Mouse (Mus musculus): ENCODE data around the gene 1700067K01Rik.

GRCm38 (mm10) chr8:83999825-84000224, 1.5 kb upstream of the 1700067K01Rik start:
- TF ChIP-seq POLR2A (IDR thresholded peaks at IDR 0.05; ENCODE audit: insufficient read depth, low read depth, low read length) (no peak), CTCF (IDR thresholded peaks at IDR 0.05) (no peak)
